Mouse (Mus musculus): ENCODE results near the gene Map1lc3b.

The Map1lc3b gene

GRCm38 (mm10) chr8:121561636-121562345, 28.4 kb upstream of the Map1lc3b start:
- CTCF ChIA-PET: no interaction called here

GRCm38 (mm10) chr8:121562941-121563351, 27.2 kb upstream of the Map1lc3b start:
- CTCF ChIA-PET: interaction anchor here in 1 of 4 experiments (0.6 to 0.7 kb wide), 2 partner anchors 216 to 360 kb away, joined by 3 to 5 read pairs; no protein-coding TSS in a partner anchor
- POLR2A ChIA-PET: interaction anchor here in 2 of 4 experiments (0.8 to 6.7 kb wide), 2 partner anchors 15 to 27 kb away, joined by 3 to 36 read pairs; partner anchors contain the start of genes Fbxo31 (in 1 of the 2) and Map1lc3b (in 1 of the 2)

More at GRCm38 (mm10) chr8:121561636-121562345, 28.4 kb upstream of the Map1lc3b start:
- POLR2A ChIA-PET: interaction anchor here in 1 of 4 experiments (0.7 to 6.7 kb wide), 2 partner anchors 28 to 29 kb away, joined by 3 to 36 read pairs; partner anchors contain the start of gene Map1lc3b

DNA sequence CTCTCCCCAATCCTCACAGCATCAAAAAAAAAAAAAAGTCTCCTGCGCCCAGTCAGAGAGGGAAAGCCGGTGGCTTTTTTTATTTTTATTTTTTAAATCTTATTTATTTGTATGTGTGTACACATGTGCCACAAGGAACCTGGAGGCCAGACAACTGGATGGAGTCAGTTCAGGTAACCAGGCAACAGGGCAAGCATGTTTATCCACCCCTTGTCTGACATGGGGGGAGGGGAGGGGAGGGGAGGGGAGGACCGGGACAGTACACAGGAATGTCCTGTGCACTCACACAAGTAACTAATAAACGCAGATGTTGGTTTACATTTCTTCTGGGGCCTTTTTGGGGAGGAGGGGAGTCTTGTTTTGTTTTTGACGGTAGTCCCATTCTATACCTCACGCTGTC, 26.5 kb upstream of the Map1lc3b start:
- ChIA-PET POLR2A (interaction anchor here in 3 of 4 experiments (0.6 to 6.7 kb wide), 5 partner anchors 13 to 44 kb away, joined by 3 to 36 read pairs (median 7); partner anchors contain the start of genes Map1lc3b (in 2 of the 3) and Fbxo31 (in 1 of the 3)), CTCF (interaction anchor here in 1 of 4 experiments (0.6 to 0.7 kb wide), 2 partner anchors 215 to 361 kb away, joined by 3 to 5 read pairs; no protein-coding TSS in a partner anchor)

GRCm38 (mm10) chr8:121568321-121568720, 21.8 kb upstream of the Map1lc3b start:
- ChIA-PET CTCF (interaction anchor here in 1 of 4 experiments (0.5 to 0.6 kb wide), 2 partner anchors 36 to 96 kb away, joined by 3 to 8 read pairs; no protein-coding TSS in a partner anchor), POLR2A (interaction anchor here in 3 of 4 experiments (0.5 to 6.7 kb wide), 9 partner anchors 11 to 235 kb away, joined by 3 to 36 read pairs (median 8); partner anchors contain the start of genes Fbxo31 (in 2 of the 3) and Map1lc3b (in 2 of the 3))

GRCm38 (mm10) chr8:121570335-121570734, 19.8 kb upstream of the Map1lc3b start:
- CTCF ChIA-PET: interaction anchor here in 1 of 4 experiments (1.3 kb wide), 1 partner anchor 32 kb away, joined by 3 read pairs; no protein-coding TSS in a partner anchor
- POLR2A ChIA-PET: interaction anchor here in 3 of 4 experiments (0.6 to 12.5 kb wide), 11 partner anchors 9 to 246 kb away, joined by 3 to 234 read pairs (median 3); partner anchors contain the start of genes Fbxo31 (in 2 of the 3) and Map1lc3b (in 2 of the 3)

DNA sequence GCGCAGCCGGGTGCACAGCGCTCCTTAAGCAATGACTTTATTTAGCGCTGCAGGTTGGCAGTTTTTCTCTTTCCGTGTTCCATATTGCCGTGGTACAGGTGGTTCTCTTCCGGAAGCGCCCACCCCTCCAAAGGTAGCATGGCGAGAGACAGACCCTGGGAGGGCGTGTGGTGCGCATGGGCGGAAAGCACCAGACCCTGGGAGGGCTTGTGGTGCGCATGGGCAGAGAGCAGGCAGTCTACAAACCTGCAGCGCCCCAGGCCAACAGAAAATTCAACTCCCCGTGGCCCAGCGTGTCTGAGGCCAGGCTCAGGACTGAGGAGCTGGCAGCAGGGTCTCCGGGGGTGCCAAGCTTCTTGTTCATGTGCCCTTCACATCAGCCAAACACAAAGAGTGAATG, 19.4 kb upstream of the Map1lc3b start:
- POLR2A ChIA-PET: interaction anchor here in 3 of 4 experiments (0.9 to 12.5 kb wide), 10 partner anchors 8 to 29 kb away, joined by 3 to 234 read pairs (median 3); partner anchors contain the start of genes Fbxo31 (in 2 of the 3) and Map1lc3b (in 2 of the 3)

DNA sequence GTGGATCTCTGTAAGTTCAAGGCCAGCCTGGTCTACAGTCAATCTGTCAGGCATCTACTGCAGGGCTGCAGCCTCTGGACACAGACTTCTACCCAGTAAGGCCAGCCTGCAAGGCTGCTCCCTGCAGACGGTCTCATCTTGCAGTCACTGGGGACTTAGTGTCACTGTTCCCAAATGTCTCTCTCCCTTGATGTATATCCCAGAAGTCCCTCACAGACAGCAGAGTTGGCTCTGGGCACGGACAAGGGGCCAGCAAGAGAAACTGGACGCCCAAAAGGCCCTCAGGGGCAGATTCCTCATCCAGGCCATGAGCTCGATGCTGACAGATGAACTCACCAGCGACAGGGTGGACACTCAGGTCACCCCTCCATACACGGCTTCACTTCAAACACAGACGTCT, 18.0 kb upstream of the Map1lc3b start:
- POLR2A ChIA-PET: interaction anchor here in 3 of 4 experiments (0.7 to 12.5 kb wide), 4 partner anchors 12 to 243 kb away, joined by 3 to 234 read pairs (median 7); partner anchors contain the start of gene Map1lc3b (in 1 of the 3)
- CTCF ChIA-PET: interaction anchor here in 3 of 4 experiments (0.5 to 1.3 kb wide), 4 partner anchors 25 to 103 kb away, joined by 3 to 13 read pairs (median 3); no protein-coding TSS in a partner anchor

More for the DNA sequence above, 19.4 kb upstream of the Map1lc3b start:
- CTCF ChIA-PET: interaction anchor here in 2 of 4 experiments (1.1 to 1.3 kb wide), 2 partner anchors 32 to 99 kb away, joined by 3 read pairs; no protein-coding TSS in a partner anchor

- ChIA-PET CTCF (interaction anchor here in 2 of 4 experiments (0.5 to 1.0 kb wide), 3 partner anchors 14 to 1740 kb away, joined by 3 to 5 read pairs (median 3); no protein-coding TSS in a partner anchor), POLR2A (interaction anchor here in 3 of 4 experiments (0.6 to 12.5 kb wide), 8 partner anchors 8 to 379 kb away, joined by 3 to 234 read pairs (median 3); partner anchors contain the start of gene Map1lc3b (in 2 of the 3))
These were observed 16.9 kb upstream of the Map1lc3b start for GRCm38 (mm10) chr8:121573275-121573674.

GRCm38 (mm10) chr8:121575661-121576060, 14.5 kb upstream of the Map1lc3b start:
- ChIA-PET CTCF (no interaction called here), POLR2A (interaction anchor here in 2 of 4 experiments (1.3 to 12.5 kb wide), 3 partner anchors 14 to 22 kb away, joined by 4 to 234 read pairs (median 11); partner anchors contain the start of gene Map1lc3b (in 2 of the 2))

- ChIA-PET CTCF (interaction anchor here in 3 of 4 experiments (0.5 to 2.9 kb wide), 16 partner anchors 12 to 1073 kb away, joined by 3 to 29 read pairs (median 4); partner anchors contain the start of gene Map1lc3b (in 1 of the 3)), POLR2A (interaction anchor here (0.7 to 12.5 kb wide), 40 partner anchors 7 to 1464 kb away, joined by 3 to 234 read pairs (median 4); partner anchors contain the start of genes Map1lc3b (in 4 of the 4), Zcchc14 (in 2 of the 4), 1700018B08Rik (in 1 of the 4) and 6430548M08Rik (in 1 of the 4))
These were observed 12.1 kb upstream of the Map1lc3b start for GRCm38 (mm10) chr8:121577751-121578675.

GRCm38 (mm10) chr8:121578676-121579451, 11.3 kb upstream of the Map1lc3b start, which contains the start of gene Fbxo31:
Gene Fbxo31 (minus strand): TSS chr8:121578806.
- ChIA-PET CTCF (interaction anchor here in 3 of 4 experiments (0.5 to 2.9 kb wide), 21 partner anchors 11 to 1796 kb away, joined by 3 to 29 read pairs (median 4); partner anchors contain the start of gene Map1lc3b (in 2 of the 3)), POLR2A (interaction anchor here (0.5 to 12.5 kb wide), 48 partner anchors 8 to 1464 kb away, joined by 3 to 234 read pairs (median 4); partner anchors contain the start of genes Map1lc3b (in 4 of the 4), Zcchc14 (in 2 of the 4), 1700018B08Rik (in 1 of the 4) and 6430548M08Rik (in 1 of the 4))

DNA sequence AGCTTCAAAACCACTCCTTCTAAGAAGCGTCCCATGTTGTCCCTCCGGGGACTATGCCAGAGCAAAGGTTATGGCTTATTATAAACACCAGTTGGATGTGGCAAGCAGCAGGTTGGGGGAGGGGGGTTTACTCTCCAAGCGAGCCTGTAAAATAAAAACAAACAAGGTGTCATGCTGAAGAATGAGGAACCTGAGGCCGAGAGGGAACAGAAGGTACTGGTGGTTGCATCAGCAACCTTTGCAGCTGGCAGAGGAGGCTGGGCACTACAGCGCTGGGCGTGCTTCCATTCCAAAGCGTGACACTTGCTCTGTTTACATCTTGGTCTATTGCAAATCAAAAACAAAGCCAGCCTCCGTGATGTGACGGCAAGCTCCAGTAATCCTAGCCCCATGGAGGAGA, 9.7 kb upstream of the Map1lc3b start:
- CTCF ChIA-PET: interaction anchor here in 1 of 4 experiments (0.6 to 2.9 kb wide), 2 partner anchors 10 to 369 kb away, joined by 3 to 29 read pairs; partner anchors contain the start of gene Map1lc3b
- POLR2A ChIA-PET: interaction anchor here in 3 of 4 experiments (0.6 to 12.5 kb wide), 8 partner anchors 10 to 351 kb away, joined by 3 to 234 read pairs (median 10); partner anchors contain the start of gene Map1lc3b (in 3 of the 3)

DNA sequence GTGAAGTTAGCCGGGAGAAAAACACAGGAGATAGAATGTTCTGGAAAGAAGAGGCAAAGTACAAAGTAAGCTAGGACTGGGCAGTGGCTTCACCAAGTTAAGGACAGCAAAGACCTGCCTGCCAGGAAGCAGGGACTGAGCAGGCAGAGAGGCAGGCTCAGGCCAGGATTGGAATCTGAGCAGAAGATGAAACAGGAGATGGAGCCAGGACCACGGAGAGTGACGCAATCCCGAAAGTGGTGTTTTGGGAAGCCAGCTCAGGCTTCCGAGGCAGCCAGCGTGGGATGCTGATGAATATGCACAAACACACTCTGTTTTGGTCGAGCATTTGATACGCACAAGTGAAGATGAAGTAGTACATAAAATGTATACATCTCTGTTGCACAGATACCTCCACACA, 6.5 kb upstream of the Map1lc3b start:
- ChIA-PET CTCF (interaction anchor here in 1 of 4 experiments (0.5 to 1.0 kb wide), 2 partner anchors 19 to 158 kb away, joined by 3 to 4 read pairs; no protein-coding TSS in a partner anchor), POLR2A (interaction anchor here in 3 of 4 experiments (0.6 to 8.1 kb wide), 10 partner anchors 8 to 1445 kb away, joined by 3 to 167 read pairs (median 4); partner anchors contain the start of gene Map1lc3b (in 1 of the 3))

DNA sequence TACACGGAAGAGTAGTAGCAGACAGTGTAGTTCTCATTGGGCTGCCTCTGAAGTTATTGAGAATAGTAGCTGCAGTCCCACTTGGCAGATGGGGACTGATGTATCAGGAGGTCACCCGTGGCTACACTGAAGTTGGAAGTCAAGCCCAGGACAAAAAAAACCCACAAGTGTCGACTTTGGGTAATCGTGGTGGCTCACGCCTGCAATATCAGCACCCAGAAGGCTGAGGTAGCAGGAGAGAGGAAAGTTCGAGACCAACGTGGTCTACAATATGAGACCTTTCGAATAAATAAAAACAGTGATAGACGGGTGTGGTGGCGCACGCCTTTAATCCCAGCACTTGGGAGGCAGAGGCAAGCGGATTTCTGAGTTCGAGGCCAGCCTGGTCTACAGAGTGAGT, 5.4 kb upstream of the Map1lc3b start:
- POLR2A ChIA-PET: interaction anchor here in 3 of 4 experiments (0.5 to 3.0 kb wide), 4 partner anchors 9 to 248 kb away, joined by 3 to 16 read pairs (median 4); no protein-coding TSS in a partner anchor
- CTCF ChIA-PET: interaction anchor here in 1 of 4 experiments (0.6 kb wide), 1 partner anchor 13 kb away, joined by 4 read pairs; no protein-coding TSS in a partner anchor

DNA sequence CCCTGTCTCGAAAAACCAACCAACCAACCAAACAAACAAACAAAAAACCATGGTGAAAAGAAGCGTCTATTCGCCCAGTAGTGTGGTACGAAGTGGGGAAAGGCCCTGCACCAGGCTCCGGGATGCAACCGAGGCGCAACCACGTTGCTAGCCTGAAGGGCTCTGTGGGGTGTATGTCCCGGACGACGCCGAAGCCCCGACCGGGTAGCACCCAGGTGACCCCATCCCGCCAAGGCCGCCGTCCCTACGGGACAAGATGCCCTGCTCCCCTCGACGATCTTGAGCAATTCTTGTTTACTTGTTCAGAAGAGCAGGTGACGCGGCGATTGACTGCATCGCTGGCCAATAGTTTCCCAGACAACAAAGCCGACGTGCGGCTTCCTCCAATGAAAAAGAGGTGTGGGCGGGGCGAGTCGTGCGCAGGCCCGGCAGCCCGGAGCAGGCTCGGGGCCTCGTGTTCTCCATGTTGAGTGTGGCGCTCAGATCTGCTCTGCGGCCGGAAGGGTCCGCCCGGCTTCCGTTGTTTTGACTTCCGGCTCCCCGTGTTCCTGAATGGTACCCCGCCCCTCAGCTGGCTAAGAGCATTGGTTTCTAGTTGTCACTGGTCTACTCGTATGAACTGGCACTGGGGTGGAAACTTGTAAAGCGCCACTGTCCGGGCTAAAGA, 4.9 kb upstream of the Map1lc3b start:
- ChIA-PET POLR2A (interaction anchor here in 2 of 4 experiments (0.5 to 3.0 kb wide), 2 partner anchors 8 to 18 kb away, joined by 3 to 16 read pairs; no protein-coding TSS in a partner anchor), CTCF (interaction anchor here in 1 of 4 experiments (0.9 kb wide), 1 partner anchor 17 kb away, joined by 3 read pairs; no protein-coding TSS in a partner anchor)
